Mouse (Mus musculus) embryonic facial prominence, embryonic 10.5 days (tissue): ENCODE data around the gene Napb. TPM values are rescaled to one million over a fixed set of nuclear protein-coding genes. Genes with fewer than 3 reads are reported as not detected.
A peak's percentile ranks its signal among the peaks of the same experiment; 100 is the strongest.
"Not testable (repeated sequence)": the region's sequence is repeated elsewhere in the genome, so short reads cannot be mapped to it uniquely, and the experiment has no call there.

Source experiments
- DNase-seq: peaks from one replicate; pipeline ENCODE4 v3.0.0-alpha.2; 2017; ENCODE audit warnings: low spot score
- H3K27ac ChIP-seq: fragments of 300-500 bp; sonication (generic); replicated peaks from 2 replicates; pipeline ENCODE4 v1.5.1; 2016; ENCODE audit warnings: mild to moderate bottlenecking
- H3K27me3 ChIP-seq: fragments of 300-500 bp; sonication (generic); replicated peaks from 2 replicates; pipeline ENCODE4 v1.6.1; 2016; ENCODE audit warnings: low read depth, mild to moderate bottlenecking; ENCODE audit not compliant: poor library complexity, severe bottlenecking
- H3K36me3 ChIP-seq: fragments of 300-500 bp; sonication (generic); replicated peaks from 2 replicates; pipeline ENCODE4 v1.6.1; 2016; ENCODE audit warnings: mild to moderate bottlenecking, moderate library complexity
- H3K4me1 ChIP-seq: fragments of 300-500 bp; sonication (generic); 2 replicates; pipeline ENCODE4 v1.6.1; 2016
- H3K4me3 ChIP-seq: fragments of 300-500 bp; sonication (generic); 2 replicates; pipeline ENCODE4 v1.5.1; 2016; ENCODE audit warnings: mild to moderate bottlenecking, moderate library complexity
- H3K9me3 ChIP-seq: fragments of 300-500 bp; sonication (generic); 2 replicates; pipeline ENCODE4 v1.6.1; 2016; ENCODE audit warnings: mild to moderate bottlenecking
- WGBS: fragments of 180-500 bp; shearing (Covaris S2); methylation state at CpG from one replicate; pipeline ENCODE4 v1.1.7; 2016; 5-methylcytosine and 5-hydroxymethylcytosine counted together
- polyA plus RNA-seq: library from polyadenylated mRNA; unstranded; fragments of >200 nt; fragmentation: Nextera tagmentation; extraction: Ambion mirVana; gene quantifications from 2 replicates; pipeline ENCODE4 v1.2.1, GENCODE M21; 2016

Gene Napb
- 5.7 and 6.0 TPM in 2 replicates for polyA plus RNA-seq

DNA sequence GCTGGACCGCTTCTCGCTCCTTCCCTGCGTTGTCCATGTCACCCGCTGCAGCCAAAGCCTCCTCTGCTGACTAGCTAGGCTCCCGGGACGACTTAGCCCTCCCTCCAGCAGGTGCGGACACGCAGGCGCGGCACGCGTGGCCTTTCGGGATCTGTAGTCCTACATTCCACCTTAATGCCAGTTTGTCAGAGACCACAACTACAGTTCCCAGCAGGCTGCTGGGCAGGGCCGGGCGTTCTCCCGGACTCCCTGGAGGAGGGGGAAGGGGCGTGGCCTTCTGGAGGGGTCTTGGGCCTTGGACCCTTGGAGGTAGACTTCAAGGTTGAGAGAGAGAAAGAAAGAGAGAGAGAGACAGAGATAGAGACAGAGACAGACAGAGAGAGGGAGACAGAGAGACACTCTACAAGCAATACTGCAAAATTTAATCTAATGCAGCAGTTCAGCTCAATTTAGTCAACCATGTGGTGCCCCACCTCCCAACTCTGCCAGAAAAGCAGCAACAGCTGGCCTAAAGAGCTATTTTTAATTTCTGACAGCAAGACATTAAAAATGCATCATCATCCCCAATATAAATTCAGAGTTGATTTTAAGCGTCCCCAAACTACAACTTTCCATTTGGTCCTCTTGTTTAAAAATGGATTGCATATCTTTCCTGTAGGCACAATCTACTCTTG, at the start of gene Napb:
Gene Napb (minus strand): TSS at position 141 of the 674 bp plus-strand sequence.
- Histone ChIP-seq H3K27me3 (no peaks in the 10 kb centered on the region), H3K27ac (peak within 1 kb of the TSS; percentile 86), H3K36me3 (no peaks in the 10 kb centered on the region), H3K9me3 (peaks cover 10% of the 10 kb centered on the region; the same call in 1 of the 2 replicates), H3K4me1 (peaks cover 12% of the 10 kb centered on the region), H3K4me3 (peak within 1 kb of the TSS; percentile 85)
- 4% methylated on average over 18 of the region's 18 CpGs for WGBS
- DNase-seq = peak; percentile 95

DNA sequence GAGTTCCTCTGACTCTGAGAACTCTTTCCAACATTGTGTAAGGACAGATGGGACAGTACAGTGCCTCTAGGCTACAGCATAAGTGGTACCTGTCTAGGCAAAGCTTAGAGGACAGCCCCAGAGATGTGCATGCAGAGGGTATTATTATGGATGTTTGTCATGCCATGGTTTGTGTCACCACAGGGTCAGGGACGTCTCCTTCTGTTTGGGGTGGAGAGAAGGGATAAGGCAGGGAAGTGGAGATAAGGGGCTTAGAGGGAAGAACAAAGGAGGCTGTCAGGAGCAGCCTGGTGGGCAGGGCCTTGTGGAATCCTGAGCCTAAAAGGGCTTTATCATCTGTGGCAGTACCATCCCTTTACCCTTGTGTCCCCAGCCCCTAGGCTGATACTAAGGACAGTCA, 49.4 kb upstream of the Napb start, which contains the start of gene 8030411F24Rik:
Gene 8030411F24Rik (plus strand): TSS at position 301 of the 400 bp plus-strand sequence.
- Histone ChIP-seq H3K27me3 (no peaks in the 10 kb centered on the region), H3K36me3 (no peaks in the 10 kb centered on the region), H3K27ac (no peak within 1 kb of the TSS), H3K4me3 (no peak within 1 kb of the TSS), H3K9me3 (no peaks in the 10 kb centered on the region), H3K4me1 (no peaks in the 10 kb centered on the region)
- DNase-seq = no peak
- 6% methylated on average over 1 of the region's 1 CpGs for WGBS

DNA sequence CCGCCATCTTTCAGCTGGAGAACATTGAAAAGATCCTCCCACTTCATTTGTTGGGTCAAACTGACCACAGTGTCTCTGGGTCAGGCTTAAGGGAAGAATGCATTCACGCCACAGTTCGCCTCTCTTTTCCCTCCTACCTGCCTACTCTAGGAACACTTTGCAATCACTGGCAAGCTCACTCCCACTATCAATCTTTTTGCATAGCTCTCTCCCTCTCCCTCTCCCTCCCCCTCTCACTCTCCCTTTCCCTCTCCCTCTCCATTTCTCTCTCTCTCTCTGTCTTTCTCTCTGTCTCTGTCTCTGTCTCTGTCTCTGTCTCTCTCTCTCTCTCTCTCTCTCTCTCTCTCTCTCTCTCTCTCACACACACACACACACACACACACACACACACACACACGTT, 39.1 kb upstream of the Napb start, which contains the start of gene Cst11:
Gene Cst11 (minus strand): TSS at position 101 of the 400 bp plus-strand sequence.
- not testable (repeated sequence) for DNase-seq, H3K36me3 ChIP-seq, H3K27ac ChIP-seq, H3K4me3 ChIP-seq, H3K4me1 ChIP-seq, H3K27me3 ChIP-seq, H3K9me3 ChIP-seq
- 85% methylated on average over 4 of the region's 4 CpGs for WGBS

DNA sequence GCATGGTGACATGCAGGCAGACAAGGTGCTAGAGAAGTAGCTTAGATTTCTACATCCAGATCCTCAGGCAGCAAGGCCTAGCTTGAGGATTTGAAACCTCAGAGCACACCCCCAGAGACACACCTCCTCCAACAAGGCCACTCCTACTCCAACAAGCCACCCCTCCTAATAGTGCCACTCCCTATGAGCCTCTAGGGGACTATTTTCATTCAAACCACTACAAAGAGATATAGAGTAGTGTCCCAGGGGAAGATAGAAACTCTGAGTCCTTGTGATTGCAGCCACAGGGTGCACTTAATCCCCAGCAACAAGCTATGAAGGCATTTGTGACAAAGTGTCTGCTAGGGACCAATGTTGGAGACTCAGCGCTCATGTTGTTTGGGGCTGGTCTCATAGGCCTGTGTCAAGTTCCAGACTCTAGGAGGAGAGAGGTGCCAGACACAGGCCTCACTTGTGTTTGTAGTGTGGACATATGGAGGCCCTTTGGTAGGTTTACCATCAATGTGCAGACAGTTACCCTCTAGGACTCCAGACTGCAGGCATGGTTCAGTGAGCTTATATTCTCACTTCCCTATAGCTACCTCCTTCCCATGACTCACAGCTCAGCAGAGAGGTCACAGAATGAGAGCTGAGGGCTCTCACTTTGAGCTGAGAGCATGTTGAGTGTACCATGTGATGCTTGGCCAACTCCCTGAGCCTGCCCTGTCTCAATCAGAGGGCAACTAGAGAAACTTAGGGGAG, 31.6 kb upstream of the Napb start:
- 88% methylated on average over 1 of the region's 1 CpGs for WGBS
- Histone ChIP-seq H3K4me1 (no peaks in the 10 kb centered on the region), H3K36me3 (no peaks in the 10 kb centered on the region), H3K4me3 (no peak overlapping the region), H3K27ac (no peak overlapping the region), H3K27me3 (no peaks in the 10 kb centered on the region), H3K9me3 (no peaks in the 10 kb centered on the region)
- DNase-seq = no peak

DNA sequence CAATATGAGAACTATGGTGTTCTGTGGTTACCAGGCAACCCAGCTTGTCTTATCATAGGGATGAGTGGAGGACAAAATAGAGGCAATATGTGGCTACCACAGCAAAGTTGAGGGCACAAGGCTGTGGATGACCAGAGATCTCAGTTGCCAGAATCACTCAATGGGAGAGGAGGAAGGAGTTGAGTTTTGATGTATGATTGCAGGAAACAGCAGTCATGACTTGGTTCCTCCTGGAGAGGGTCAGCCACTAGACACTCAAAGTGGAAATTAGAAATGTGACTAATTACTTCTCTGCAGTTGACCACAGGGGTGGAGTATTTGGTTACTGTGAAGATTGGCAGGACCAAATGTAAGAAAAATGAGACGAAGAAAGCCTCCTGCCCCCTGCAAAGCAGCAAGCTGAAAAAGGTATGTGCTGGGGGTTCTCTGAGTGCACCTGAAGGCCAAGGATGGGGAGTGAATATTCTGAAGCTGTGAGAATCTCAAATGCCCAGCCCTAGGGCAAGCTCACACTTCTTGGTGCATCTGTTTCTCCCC, 22.1 kb upstream of the Napb start:
- Histone ChIP-seq H3K4me1 (no peaks in the 10 kb centered on the region), H3K27me3 (no peaks in the 10 kb centered on the region), H3K4me3 (no peak overlapping the region), H3K9me3 (no peaks in the 10 kb centered on the region), H3K27ac (no peak overlapping the region), H3K36me3 (no peaks in the 10 kb centered on the region)
- 74% methylated on average over 1 of the region's 1 CpGs for WGBS
- no peak for DNase-seq

DNA sequence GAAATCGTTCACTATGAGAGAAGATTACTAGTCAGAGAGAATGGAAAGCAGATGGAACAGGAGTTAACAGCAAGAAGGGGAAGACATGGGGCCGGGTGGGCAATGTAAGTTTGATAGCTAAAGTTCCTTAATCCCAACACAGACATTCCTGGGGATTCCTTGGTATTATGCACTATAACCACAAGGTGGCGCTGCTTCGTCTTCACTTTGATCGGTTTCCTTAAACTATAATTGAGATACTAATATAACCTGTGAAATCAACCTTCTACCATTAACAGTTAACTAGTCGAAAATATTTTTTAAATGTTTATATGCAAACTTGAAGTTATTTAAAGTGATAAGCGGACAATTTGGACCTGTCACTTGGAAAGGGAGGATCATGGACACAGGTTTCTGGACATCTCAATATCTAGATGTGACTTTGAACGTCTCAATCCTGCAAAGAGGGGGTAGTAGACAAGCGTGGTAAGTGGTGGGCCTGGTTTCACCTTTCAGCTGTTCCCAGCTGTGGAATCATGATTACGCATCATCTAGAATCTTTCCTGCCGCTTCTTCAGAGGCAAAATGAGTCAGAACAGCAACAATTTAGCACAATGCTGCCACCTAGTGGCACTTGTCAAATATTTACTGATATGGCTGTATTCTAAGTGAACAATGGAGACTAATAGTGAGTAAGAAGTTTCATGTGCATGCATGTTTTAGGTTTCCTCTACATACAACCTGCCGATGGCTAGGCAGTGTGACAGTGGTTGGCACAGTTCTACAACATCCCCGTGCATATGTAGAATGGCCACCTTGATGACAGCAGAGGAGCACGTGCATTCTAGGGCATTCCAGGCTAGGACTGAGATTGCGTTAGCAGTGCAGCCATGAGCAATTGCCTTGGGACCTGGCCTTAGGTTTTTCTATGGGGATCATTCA, 19.9 kb upstream of the Napb start:
- Histone ChIP-seq H3K4me3 (peak overlapping the region; percentile 46), H3K4me1 (no peaks in the 10 kb centered on the region), H3K9me3 (no peaks in the 10 kb centered on the region), H3K27me3 (no peaks in the 10 kb centered on the region), H3K27ac (no peak overlapping the region), H3K36me3 (no peaks in the 10 kb centered on the region)
- WGBS = 18% methylated on average over 15 of the region's 15 CpGs
- DNase-seq = peak; percentile 67

DNA sequence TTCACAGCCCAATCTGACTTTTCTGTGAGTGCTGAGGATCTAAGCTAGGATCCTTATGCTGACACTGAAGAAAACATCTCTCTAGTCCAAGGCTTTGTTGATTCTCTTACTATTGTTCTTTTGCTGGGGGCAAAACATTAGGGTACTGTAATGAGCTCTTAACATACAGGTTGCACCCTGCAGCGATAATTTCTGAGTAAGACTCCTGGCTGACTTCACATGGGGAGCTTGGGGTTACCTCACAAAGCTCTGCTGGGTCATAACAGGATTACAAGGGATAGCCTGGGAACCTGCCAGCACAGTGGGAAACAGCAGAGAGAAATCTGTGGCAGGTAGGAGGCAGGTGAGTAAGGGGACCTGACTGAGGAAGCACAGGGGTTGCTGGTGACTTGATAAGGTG, 17.8 kb upstream of the Napb start, which contains the start of gene Cstl1:
Gene Cstl1 (plus strand): TSS at position 301 of the 400 bp plus-strand sequence.
- H3K4me3 ChIP-seq = no peak within 1 kb of the TSS
- no peaks in the 10 kb centered on the region for H3K27me3 ChIP-seq
- no peak for DNase-seq
- H3K4me1 ChIP-seq = no peaks in the 10 kb centered on the region
- H3K9me3 ChIP-seq = no peaks in the 10 kb centered on the region
- no peaks in the 10 kb centered on the region for H3K36me3 ChIP-seq
- H3K27ac ChIP-seq = no peak within 1 kb of the TSS
- 83% methylated on average over 1 of the region's 1 CpGs for WGBS

DNA sequence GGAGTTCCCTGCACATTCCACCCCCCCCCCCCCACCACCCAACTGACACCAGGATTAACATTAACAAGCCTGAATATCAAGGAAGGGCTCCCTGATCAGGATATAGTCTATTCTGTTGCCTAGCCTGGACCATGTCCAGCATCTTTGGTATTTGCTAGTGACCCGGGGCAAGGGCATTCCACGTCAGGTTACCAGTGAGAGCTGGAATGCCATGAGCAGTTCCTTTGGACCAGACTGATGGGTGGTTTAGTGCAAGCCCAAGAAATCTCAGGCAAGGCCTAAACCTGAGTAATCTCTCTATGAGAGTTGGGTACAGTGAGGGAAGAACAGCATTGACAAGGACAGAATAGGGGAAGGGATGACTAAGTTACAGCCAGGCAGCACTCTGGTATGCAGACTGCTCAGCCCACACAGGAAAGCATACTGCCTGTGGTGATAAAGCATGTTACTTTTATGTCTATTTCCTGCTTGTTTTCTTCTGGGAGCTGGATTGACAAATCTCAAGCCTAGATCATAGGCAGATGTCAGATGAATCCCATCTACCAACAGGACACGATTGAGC, 11.7 kb upstream of the Napb start:
- WGBS = 78% methylated on average over 3 of the region's 3 CpGs
- DNase-seq = no peak
- Histone ChIP-seq H3K4me1 (no peaks in the 10 kb centered on the region), H3K4me3 (no peak overlapping the region), H3K36me3 (no peaks in the 10 kb centered on the region), H3K9me3 (no peaks in the 10 kb centered on the region), H3K27me3 (no peaks in the 10 kb centered on the region), H3K27ac (no peak overlapping the region)

DNA sequence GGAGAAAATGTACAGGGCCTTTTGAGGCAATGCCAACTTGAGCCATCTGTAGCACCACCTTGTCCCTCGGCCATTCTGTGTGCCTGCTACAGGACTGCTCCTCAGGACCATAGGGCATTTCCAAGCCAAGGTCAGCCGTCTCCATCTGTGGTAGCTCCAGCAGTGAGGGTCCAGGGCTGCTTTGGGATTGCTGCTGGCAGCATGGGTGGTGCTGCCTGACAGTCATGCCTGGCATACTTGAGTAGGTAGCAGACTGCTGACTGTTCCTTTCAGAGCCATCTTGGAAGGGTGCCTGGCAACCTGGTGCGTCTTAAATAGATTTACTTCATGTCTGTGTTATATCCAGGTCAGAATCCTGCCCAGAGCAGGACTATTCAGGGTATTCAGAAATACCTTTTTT, 10.7 kb upstream of the Napb start:
- no peak overlapping the region for H3K27ac ChIP-seq
- no peaks in the 10 kb centered on the region for H3K4me1 ChIP-seq
- no peaks in the 10 kb centered on the region for H3K27me3 ChIP-seq
- no peaks in the 10 kb centered on the region for H3K9me3 ChIP-seq
- H3K36me3 ChIP-seq = no peaks in the 10 kb centered on the region
- DNase-seq = no peak
- 79% methylated on average over 3 of the region's 3 CpGs for WGBS
- no peak overlapping the region for H3K4me3 ChIP-seq

DNA sequence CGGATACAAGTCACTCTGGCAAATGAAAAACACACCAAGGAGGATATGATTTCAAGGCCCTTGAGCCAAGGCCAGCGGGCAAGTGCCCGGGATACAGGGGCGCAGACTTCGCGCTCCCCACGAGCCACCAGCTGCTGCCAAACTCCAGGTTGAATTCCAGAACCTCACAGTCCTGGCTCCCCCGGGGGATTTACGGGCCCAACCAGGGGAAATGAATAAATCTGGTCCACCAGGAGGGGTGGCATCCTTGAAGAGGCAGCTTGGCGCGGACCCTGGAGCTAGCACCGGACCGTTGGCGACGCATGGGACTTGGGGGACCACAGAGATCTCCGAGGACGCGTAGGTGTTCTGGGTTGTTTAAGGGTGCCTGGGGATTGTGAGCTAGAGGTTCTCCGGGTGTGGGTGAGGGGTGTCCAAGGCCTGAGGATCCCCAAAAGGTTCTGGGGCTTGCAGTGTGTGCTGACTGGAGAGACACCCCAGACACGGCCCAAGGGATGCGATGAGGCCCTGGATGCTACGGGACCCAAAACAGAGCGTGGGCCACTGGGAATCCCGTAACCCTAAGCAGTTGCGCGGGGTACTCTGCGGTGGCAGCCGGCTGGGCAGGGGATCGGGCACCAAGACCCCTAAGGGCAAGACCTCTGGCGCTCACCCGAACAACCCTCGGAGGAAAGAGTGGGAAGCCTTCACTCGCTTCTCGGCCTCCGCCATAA, 497 bp downstream of the Napb start:
- Histone ChIP-seq H3K4me1 (peaks cover 12% of the 10 kb centered on the region), H3K9me3 (peaks cover 10% of the 10 kb centered on the region; the same call in 1 of the 2 replicates), H3K4me3 (peak overlapping the region; percentile 85), H3K27me3 (no peaks in the 10 kb centered on the region), H3K36me3 (no peaks in the 10 kb centered on the region), H3K27ac (peak overlapping the region; percentile 86)
- 1% methylated on average over 35 of the region's 35 CpGs for WGBS
- peak; percentile 52 for DNase-seq

DNA sequence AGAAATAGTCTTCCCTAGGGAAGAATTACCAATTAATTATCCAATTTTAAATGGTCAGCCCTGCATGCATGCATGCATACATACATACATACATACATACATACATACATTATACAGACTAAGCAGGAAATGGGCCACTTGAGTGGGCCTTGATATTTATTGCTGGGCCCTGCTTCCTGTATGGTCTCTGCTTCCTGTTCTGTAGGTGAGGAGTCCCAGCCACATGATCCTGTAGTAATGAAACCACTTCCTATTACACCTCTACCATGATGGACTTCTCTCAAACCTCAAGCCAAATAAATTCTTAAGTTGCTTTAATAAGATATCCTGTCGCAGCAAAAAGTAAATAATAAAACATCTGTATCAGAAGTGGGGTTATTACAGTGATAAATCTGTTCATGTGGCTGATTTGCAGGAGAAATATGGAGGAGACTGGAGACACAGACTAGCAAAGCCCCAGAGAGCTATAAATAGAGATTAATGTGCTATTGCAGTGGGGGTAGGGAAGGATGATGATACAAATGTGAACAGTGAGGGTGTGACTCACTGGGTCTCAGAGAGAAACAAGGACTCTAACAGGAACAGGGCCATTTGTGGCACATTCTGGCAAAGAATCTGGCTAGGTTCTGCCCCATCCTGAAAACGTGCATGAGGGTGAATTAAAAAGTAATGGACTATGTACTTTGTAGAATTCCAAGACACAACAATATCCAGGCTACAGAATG, 12.8 kb downstream of the Napb start:
- WGBS = 87% methylated on average over 2 of the region's 2 CpGs
- Histone ChIP-seq H3K27me3 (no peaks in the 10 kb centered on the region), H3K4me3 (no peak overlapping the region), H3K9me3 (no peaks in the 10 kb centered on the region), H3K4me1 (no peaks in the 10 kb centered on the region), H3K36me3 (no peaks in the 10 kb centered on the region), H3K27ac (no peak overlapping the region)
- DNase-seq = no peak
